Mouse (Mus musculus) cerebellum, adult 11-12 months (tissue): ENCODE data around the gene Uba52.

Source experiments
- DNase-seq: peaks from one replicate; pipeline ENCODE4 v3.0.0; 2022

Gene Uba52

DNA sequence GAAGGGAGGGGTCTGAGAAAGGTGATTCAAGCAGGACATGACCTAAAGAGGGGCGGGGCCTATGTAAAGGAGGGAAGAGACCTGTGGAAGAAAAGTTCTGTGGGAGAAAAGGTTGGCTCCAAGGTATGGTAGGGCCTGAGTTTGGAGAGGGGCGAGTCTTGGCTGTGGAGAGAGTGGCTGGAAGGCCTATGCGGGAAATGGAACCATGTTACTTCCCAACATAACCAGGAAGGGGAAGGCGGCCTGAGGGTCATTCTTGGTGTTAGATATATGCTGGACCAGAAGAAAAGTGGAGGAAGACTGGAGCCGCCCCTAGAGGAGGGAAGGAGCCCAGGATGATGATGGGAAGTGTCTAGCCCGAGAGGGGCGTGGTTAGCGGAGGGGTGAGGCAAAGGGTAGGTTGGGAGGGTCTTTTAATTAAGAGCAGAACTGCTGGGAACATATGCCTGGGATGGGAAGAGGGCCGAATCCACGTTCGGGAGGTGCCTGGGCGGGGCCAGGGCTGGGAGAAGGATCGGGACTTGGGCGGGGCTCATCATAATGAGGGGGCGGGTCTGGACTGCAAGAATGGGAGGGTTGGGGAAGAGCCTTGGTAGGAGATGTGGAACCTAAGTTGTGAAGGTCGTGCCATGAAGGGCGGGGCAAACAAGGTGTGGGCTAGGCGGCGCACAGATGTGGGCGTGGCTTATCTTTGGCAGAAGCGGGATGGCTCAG is 33.2 kb downstream of the Uba52 start:
- DNase-seq = peak; percentile 76

GRCm38 (mm10) chr8:70476333-70477268 is 34.0 kb downstream of the Uba52 start, which contains the start of gene Klhl26:
Klhl26 (minus strand) TSS chr8:70476968.
- DNase-seq = peak; percentile 96

- DNase-seq = peak; percentile 77
Observed at GRCm38 (mm10) chr8:70471856-70472255, 38.7 kb downstream of the Uba52 start.

- DNase-seq = no peak
Observed at GRCm38 (mm10) chr8:70469938-70470337, 40.7 kb downstream of the Uba52 start.

DNA sequence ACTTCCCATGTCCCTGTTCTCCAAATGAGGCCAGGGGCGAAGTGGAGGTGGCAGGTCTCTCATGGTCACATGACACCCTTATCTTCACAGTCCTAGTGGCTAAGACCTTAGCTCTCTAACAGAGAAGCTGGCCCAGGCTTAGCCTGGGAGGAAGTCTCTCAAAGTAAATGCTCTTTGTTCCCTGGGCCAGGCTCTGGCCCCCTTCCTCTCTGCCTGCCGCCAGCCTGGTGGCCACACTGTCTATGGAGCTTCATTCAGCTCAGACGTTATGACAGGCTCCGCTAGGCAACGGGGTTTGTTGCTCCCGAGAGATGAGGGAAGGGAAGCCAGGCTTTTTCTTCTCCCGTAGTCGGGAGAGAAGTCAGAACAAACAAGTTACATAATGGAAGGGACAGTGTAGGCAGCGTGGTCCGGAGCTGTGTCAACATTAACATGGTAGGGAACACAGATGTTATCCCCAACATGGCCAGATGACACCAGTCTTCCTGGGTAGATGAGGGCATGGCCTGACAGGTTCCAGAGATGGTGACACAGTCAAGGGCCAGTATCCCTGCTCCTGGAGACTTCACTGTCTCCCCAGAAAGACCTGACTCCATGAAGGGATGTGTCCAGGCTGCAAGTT is 41.2 kb downstream of the Uba52 start:
- DNase-seq = no peak

DNA sequence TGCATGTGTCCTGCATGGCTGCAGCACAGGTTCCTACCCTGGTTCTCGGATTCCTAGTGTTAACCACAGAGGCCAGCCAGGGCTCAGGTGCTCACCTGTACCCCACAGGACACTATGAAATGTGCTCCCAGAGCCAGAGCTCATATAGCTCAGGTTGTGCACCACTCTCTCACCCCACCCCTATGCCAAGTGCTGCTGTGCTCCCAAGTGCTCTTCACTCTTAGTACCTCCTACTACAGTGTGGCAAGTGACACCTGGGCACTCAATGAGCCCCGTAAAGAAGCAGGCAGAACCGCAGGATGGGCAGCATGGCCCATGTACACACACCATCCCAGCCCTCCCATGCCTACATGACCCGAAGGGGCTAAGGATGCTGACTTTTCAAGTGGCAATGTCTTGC is 41.9 kb downstream of the Uba52 start:
- no peak for DNase-seq

DNA sequence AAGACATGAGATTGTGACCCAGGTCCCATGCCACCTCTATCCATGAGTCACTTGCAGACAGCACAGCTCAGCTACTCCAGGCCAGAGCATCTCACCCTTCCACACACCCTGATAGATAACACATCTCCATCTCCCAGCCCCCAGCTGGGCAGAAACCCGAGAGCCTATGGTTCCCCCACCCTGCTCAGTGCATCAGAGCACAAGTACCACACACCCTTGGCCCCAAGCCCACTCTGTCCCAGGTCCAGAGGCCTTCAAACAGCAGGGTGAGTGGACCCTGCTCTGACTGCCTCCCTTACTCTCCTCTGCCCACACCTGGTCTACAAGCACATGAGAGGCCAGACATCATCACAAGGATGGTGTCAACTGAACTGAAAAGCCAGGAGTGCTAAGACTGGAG is 42.7 kb downstream of the Uba52 start:
- no peak for DNase-seq

DNA sequence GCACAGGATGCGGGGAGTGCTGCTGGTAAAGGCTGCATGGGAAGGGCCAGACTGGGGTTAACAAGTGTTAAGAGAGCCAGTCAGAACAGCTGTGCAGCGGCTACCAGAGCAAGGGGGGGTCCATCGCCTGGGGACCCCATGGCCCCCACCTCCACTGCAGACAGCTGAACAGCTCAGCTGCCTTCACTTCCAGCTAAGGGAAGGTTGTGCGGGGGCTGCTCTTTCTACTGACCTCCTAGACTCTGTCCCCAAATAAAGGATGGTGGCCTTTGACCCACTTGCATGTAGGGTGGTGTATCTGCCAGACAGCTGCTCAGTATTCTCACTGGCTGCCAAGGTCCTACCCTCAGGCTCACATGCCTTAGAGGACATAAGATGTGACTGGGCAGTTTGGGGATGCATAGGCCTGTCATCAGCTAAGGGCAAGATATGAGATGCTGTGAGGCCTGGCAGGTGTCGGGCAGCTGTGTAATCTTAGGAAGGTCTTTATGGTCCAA is 43.3 kb downstream of the Uba52 start:
- no peak for DNase-seq

DNA sequence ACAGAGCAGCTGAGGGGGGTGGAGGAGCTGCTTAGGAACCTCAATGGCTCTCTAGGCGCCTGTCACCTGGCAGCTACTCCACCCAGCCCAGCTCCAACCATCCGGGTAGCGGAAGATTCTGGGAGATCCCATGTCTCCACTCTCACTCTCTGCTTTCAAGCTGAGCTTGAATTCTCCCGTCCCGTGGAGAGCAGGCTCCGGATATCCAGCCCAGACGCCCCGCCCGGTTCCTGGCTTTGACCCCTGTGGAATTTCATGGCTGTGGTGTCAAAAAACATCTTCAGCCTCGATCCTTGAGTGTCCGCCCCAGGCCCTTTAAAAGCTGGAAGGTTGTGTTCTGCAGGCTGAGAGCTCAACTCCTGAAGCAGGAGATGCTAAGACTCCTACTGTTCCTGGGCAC is 43.8 kb downstream of the Uba52 start:
- no peak for DNase-seq

DNA sequence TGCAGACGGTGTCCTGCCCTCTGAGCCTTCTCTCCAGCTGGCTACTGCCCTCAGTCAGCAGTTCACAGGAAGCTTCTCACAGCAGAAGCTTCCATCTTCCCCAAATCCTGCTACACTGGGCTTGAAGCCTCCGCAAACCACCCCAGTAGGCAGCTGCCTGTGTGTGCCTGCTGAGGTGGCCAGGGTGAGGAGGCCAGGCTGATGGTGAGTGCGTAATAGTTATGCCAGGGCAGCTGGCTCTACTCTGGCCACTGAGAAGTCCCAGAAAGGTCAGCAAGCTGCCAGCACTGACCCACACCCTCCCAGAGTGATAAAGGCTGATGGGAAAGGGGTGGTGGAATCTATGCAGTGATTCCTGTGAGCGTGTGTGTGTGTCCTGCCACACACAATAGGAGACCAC is 44.3 kb downstream of the Uba52 start:
- DNase-seq = no peak

- no peak for DNase-seq
Observed at GRCm38 (mm10) chr8:70465701-70466100, 44.9 kb downstream of the Uba52 start.

DNA sequence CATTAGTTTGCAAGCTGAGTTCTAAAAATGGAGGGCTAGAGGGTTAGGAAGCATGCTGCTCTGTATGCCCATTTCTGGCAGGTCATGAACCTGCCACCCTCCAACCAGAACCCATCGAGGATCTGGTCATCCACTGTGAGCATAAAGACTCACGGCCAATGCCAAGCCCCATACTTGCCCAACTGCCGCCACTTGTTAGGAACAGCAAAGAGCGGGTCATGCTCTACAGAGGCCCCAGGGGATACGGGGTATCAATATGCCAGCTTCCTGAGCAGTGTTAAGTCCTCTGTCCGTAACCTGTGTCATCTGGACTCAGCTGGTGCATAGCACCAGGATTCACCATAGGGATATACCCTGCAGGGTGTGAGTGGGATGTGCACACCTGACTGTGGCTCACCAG is 46.4 kb downstream of the Uba52 start:
- no peak for DNase-seq

DNA sequence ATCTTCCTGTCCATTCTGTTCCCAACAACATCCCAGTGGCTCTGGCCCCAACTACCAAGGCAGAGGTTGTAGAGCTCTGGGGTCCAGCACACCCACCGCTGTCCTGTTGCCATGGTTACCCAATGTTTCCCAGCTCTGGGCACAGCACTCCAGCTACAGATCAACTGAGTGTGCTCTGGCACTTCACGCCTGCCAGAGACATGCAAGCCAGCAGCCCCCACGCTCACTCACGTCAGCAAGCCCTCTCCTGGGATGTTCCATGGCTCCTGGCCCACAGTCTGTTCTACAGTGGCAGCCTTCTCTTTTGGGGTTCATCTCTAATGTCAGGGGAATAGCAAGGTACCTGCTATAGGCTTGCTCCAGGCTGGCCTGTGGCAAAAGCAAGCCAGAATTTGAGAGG is 47.3 kb downstream of the Uba52 start:
- no peak for DNase-seq

DNA sequence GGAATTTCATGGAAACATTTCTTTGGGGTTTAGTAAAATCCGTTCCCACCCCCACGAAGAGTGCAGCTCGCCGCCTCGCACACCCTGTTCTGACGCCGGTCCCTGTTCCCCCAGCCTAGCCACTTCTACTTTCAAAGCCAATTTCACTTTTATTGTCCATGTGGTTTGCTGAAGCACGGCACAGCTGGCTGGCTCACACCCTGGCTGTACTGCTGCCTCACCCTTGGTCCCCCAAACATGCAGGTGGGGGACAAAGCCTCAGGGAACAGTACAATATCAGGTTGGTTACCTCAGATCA is 48.1 kb downstream of the Uba52 start:
- no peak for DNase-seq

- DNase-seq = no peak
Observed at GRCm38 (mm10) chr8:70461765-70462515, 48.7 kb downstream of the Uba52 start.

DNA sequence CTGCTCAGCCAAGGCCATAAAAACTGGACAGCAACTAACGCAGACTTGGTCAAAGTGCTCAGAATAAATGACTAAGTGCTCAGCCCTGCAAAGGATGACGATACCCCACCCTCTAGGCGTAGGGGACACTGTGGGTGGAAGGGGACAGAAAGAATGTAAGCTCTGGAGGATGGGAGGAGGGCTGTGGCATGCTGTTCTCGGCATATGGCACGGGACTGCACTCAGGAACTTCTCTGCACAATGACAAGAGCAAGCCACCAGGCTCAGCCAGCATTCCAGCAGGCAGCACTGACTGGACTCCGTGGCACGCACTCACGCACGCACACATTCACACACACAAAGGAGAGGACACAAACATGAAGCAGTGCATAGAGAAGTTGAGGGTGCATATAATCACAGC is 50.0 kb downstream of the Uba52 start:
- DNase-seq = peak; percentile 66

- no peak for DNase-seq
Observed at GRCm38 (mm10) chr8:70460199-70460598, 50.4 kb downstream of the Uba52 start.

DNA sequence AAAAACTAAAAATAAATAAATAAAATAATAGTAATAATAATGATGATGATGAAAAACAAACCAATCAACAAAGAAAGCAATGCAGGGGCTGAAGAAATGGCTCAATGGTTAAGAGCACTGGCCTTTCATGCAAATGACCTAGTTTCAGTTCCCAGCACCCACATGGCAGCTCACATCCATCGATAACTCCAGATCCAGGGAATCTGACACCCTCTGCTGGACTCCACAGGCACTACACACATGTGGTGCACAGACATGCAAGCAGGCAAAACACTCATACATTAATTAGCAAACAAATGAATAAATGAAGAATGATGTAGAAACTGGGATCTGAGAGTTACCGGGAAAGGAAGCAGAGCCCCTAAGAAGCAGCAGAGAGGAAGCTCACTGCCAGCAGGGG is 51.0 kb downstream of the Uba52 start:
- no peak for DNase-seq

GRCm38 (mm10) chr8:70458462-70458861 is 52.1 kb downstream of the Uba52 start:
- DNase-seq = no peak
